Mouse (Mus musculus): ENCODE measurements around the gene Panx1. TPM values are rescaled to one million over a fixed set of nuclear protein-coding genes. Genes with fewer than 3 reads are reported as not detected.
A peak's percentile ranks its signal among the peaks of the same experiment; 100 is the strongest.

The Panx1 gene
- polyA plus RNA-seq, 1 experiment = 42.8 TPM

- TF ChIP-seq CEBPB (IDR thresholded peaks at IDR 0.05; ENCODE audit: low read depth) = no peak
- no peak for TF ChIP-seq USF1 (IDR thresholded peaks at IDR 0.05; ENCODE audit: low read depth)
- no peak for TF ChIP-seq CTCF (IDR thresholded peaks at IDR 0.05; ENCODE audit: control insufficient read depth, insufficient read depth, insufficient read length)
- TF ChIP-seq MYOD1 (IDR thresholded peaks at IDR 0.05; ENCODE audit: control insufficient read depth, insufficient read length, low read depth) = no peak
- H3K27me3 ChIP-seq (ENCODE audit: control insufficient read depth, insufficient read depth, insufficient read length) = no peaks in the 10 kb centered on the region
- H3K79me3 ChIP-seq (ENCODE audit: low read depth) = peaks cover 27% of the 10 kb centered on the region
- H3ac ChIP-seq (ENCODE audit: control insufficient read depth, insufficient read length, low read depth) = no peak overlapping the region
- peaks cover 7% of the 10 kb centered on the region for H3K36me3 ChIP-seq (ENCODE audit: control insufficient read depth, insufficient read depth)
- H3K79me2 ChIP-seq (ENCODE audit: control insufficient read depth, insufficient read depth) = peaks cover 51% of the 10 kb centered on the region
- no peak overlapping the region for H3K4me3 ChIP-seq (ENCODE audit: insufficient read depth, poor library complexity, severe bottlenecking)
Measured at GRCm38 (mm10) chr9:15033568-15034160, 11.6 kb downstream of the Panx1 start.

- Histone ChIP-seq H3K27me3 (ENCODE audit: control insufficient read depth, insufficient read depth, insufficient read length) (no peaks in the 10 kb centered on the region), H3K79me2 (ENCODE audit: control insufficient read depth, insufficient read depth) (peaks cover 46% of the 10 kb centered on the region), H3K4me3 (ENCODE audit: insufficient read depth, poor library complexity, severe bottlenecking) (no peak overlapping the region), H3ac (ENCODE audit: control insufficient read depth, insufficient read length, low read depth) (no peak overlapping the region), H3K36me3 (ENCODE audit: control insufficient read depth, insufficient read depth) (peaks cover 7% of the 10 kb centered on the region), H3K79me3 (ENCODE audit: low read depth) (peaks cover 26% of the 10 kb centered on the region)
- TF ChIP-seq FOSL1 (IDR thresholded peaks at IDR 0.05; ENCODE audit: insufficient read depth, low read length, poor library complexity, severe bottlenecking) (no peak), MAX (IDR thresholded peaks at IDR 0.05) (no peak), MYOD1 (IDR thresholded peaks at IDR 0.05; ENCODE audit: control insufficient read depth, insufficient read length, low read depth) (no peak), MYOG (IDR thresholded peaks at IDR 0.05; ENCODE audit: control insufficient read depth, extremely low read depth, insufficient read length) (no peak), CTCF (IDR thresholded peaks at IDR 0.05; ENCODE audit: control insufficient read depth, insufficient read depth, insufficient read length) (no peak), CEBPB (IDR thresholded peaks at IDR 0.05; ENCODE audit: low read depth) (no peak), USF1 (IDR thresholded peaks at IDR 0.05; ENCODE audit: low read depth) (no peak)
Measured at GRCm38 (mm10) chr9:15032797-15033196, 12.5 kb downstream of the Panx1 start.

DNA sequence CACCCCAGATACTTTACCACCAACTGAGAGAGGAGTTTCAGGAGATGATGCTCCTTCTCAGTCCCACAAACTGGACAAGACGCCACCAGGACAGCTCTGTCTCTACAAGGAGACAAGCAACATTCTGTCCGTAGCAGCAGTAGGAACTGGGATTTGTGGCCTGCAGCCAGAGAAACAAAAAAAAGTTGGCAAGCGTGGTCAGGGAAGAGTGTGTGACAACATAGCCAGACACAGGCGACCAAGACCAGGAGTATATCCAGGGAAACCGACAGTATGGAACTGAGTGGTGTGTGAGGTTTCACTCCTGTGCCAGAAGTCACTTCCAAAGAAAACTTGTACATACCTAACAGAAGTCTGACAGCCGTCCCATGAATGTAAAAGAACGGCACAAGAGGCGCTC lies 14.5 kb downstream of the Panx1 start:
- no peak overlapping the region for H3K4me3 ChIP-seq (ENCODE audit: insufficient read depth, poor library complexity, severe bottlenecking)
- H3K27me3 ChIP-seq (ENCODE audit: control insufficient read depth, insufficient read depth, insufficient read length) = no peaks in the 10 kb centered on the region
- peaks cover 16% of the 10 kb centered on the region for H3K79me3 ChIP-seq (ENCODE audit: low read depth)
- peaks cover 26% of the 10 kb centered on the region for H3K79me2 ChIP-seq (ENCODE audit: control insufficient read depth, insufficient read depth)
- H3K36me3 ChIP-seq (ENCODE audit: control insufficient read depth, insufficient read depth) = peaks cover 7% of the 10 kb centered on the region
- no peak for TF ChIP-seq CEBPB (IDR thresholded peaks at IDR 0.05; ENCODE audit: low read depth)
- TF ChIP-seq USF1 (IDR thresholded peaks at IDR 0.05; ENCODE audit: low read depth) = no peak
- TF ChIP-seq MYOG (IDR thresholded peaks at IDR 0.05; ENCODE audit: control insufficient read depth, extremely low read depth, insufficient read length) = no peak
- TF ChIP-seq CTCF (IDR thresholded peaks at IDR 0.05; ENCODE audit: control insufficient read depth, insufficient read depth, insufficient read length) = no peak
- no peak for TF ChIP-seq MAX (IDR thresholded peaks at IDR 0.05)
- no peak overlapping the region for H3ac ChIP-seq (ENCODE audit: control insufficient read depth, insufficient read length, low read depth)

DNA sequence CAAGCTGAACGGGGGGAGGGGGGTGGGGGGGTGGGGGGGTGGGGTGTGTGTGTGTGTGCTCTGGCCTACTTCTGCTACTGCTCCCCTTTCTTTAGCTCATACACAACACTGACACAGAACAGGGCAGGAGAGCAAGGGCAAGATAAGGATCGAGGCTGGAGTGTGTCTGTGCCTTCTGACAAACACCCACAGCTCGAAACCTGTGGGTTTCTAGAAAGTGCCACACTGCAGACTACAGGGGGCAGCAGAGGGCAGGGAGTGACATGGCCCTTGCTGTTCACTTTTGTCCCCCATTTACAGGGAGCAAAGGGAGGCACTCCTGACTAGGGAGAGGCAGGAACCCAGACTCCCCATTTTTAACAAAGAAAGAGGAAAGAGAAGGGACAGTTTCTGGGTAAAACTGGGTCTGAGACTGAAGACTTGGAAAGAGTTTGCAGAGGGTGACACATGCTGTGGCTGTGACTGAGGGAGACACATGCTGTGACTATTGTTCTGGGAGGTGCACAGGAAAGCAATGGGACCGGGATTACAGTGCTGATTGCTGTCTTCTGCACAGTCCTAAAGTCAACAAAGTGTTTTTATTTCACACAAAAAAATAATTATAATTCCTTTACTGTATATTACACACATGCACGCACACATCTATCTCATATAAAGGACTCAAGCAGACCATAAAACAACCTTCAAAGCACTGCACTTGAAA lies 16.1 kb downstream of the Panx1 start:
- Histone ChIP-seq H3K79me3 (ENCODE audit: low read depth) (peaks cover 12% of the 10 kb centered on the region), H3K79me2 (ENCODE audit: control insufficient read depth, insufficient read depth) (peaks cover 15% of the 10 kb centered on the region), H3ac (ENCODE audit: control insufficient read depth, insufficient read length, low read depth) (no peak overlapping the region), H3K4me3 (ENCODE audit: insufficient read depth, poor library complexity, severe bottlenecking) (no peak overlapping the region), H3K36me3 (ENCODE audit: control insufficient read depth, insufficient read depth) (peaks cover 7% of the 10 kb centered on the region), H3K27me3 (ENCODE audit: control insufficient read depth, insufficient read depth, insufficient read length) (no peaks in the 10 kb centered on the region)
- TF ChIP-seq MAX (IDR thresholded peaks at IDR 0.05) (no peak), CEBPB (IDR thresholded peaks at IDR 0.05; ENCODE audit: low read depth) (no peak), FOSL1 (IDR thresholded peaks at IDR 0.05; ENCODE audit: insufficient read depth, low read length, poor library complexity, severe bottlenecking) (no peak), CTCF (IDR thresholded peaks at IDR 0.05; ENCODE audit: control insufficient read depth, insufficient read depth, insufficient read length) (peak; percentile 65), MYOG (IDR thresholded peaks at IDR 0.05; ENCODE audit: control insufficient read depth, extremely low read depth, insufficient read length) (no peak)

DNA sequence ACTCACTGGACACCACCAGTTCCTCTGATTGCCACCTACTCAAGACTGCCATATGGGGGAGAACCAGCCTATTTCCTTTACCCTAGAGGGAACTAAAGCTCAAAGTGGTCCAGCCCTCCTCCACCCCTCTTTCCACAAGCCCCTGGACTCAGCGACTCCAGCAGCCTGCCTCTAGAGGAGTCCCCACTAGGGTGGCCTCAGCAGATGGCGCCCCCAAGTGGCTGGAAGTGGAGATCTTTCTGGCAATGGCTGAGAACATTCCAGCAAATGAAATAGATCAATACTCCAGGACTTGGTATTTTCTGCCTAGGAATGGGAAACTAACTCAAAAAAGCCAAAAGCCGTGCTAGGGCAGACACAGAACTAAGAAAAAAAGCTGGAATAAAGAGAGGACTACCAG lies 17.6 kb downstream of the Panx1 start:
- H3K4me3 ChIP-seq (ENCODE audit: insufficient read depth, poor library complexity, severe bottlenecking) = no peak overlapping the region
- no peaks in the 10 kb centered on the region for H3K27me3 ChIP-seq (ENCODE audit: control insufficient read depth, insufficient read depth, insufficient read length)

More for the DNA sequence above, 17.6 kb downstream of the Panx1 start:
- no peak for TF ChIP-seq CEBPB (IDR thresholded peaks at IDR 0.05; ENCODE audit: low read depth)
- no peak for TF ChIP-seq MYOG (IDR thresholded peaks at IDR 0.05; ENCODE audit: control insufficient read depth, extremely low read depth, insufficient read length)
- TF ChIP-seq FOSL1 (IDR thresholded peaks at IDR 0.05; ENCODE audit: insufficient read depth, low read length, poor library complexity, severe bottlenecking) = no peak
- TF ChIP-seq MAX (IDR thresholded peaks at IDR 0.05) = no peak
- TF ChIP-seq MYOD1 (IDR thresholded peaks at IDR 0.05; ENCODE audit: control insufficient read depth, insufficient read length, low read depth) = no peak
- no peak for TF ChIP-seq CTCF (IDR thresholded peaks at IDR 0.05; ENCODE audit: control insufficient read depth, insufficient read depth, insufficient read length)
- TF ChIP-seq USF1 (IDR thresholded peaks at IDR 0.05; ENCODE audit: low read depth) = no peak
- peaks cover under 1% of the 10 kb centered on the region for H3K79me2 ChIP-seq (ENCODE audit: control insufficient read depth, insufficient read depth)
- H3K36me3 ChIP-seq (ENCODE audit: control insufficient read depth, insufficient read depth) = peaks cover 7% of the 10 kb centered on the region
- no peak overlapping the region for H3ac ChIP-seq (ENCODE audit: control insufficient read depth, insufficient read length, low read depth)
- H3K79me3 ChIP-seq (ENCODE audit: low read depth) = peaks cover 10% of the 10 kb centered on the region
